Mouse (Mus musculus): ENCODE data around the gene Dppa5a. TPM values are rescaled to one million over a fixed set of nuclear protein-coding genes. Genes with fewer than 3 reads are reported as not detected.

Gene Dppa5a
- total RNA-seq, 2 experiments from 2014 or later, result not detected

- DNase-seq, result no peak
- no peak overlapping the region for H3K4me3 ChIP-seq
- peak; percentile 44 for TF ChIP-seq CTCF (IDR thresholded peaks at IDR 0.05)
- no peak overlapping the region for H3K27ac ChIP-seq
- intact Hi-C loops (cut with DNase I), result no loop called here
These were observed 48.5 kb downstream of the Dppa5a start for GRCm38 (mm10) chr9:78319499-78319898.

Other genes with a start within 250 kb of the Dppa5a start
- gene Gsta4, start 185.4 kb downstream of the Dppa5a start, total RNA-seq (2021), result 10 to 100 TPM; 10.3 to 22.8 TPM
- gene Gsta1, start 137.5 kb downstream of the Dppa5a start, total RNA-seq (2021), result under 1 TPM in 1 of 2 experiments, not detected in 1; 0.33 TPM
- not detected for gene Gm3776, start 111.0 kb downstream of the Dppa5a start, total RNA-seq (2021)
- not detected for gene Gm10639, start 78.3 kb downstream of the Dppa5a start, total RNA-seq (2021)
- gene Omt2a, start 53.4 kb downstream of the Dppa5a start, total RNA-seq (2021), result not detected
- not detected for gene Omt2b, start 40.6 kb downstream of the Dppa5a start, total RNA-seq (2021)
- not detected for gene Gsta2, start 12.4 kb downstream of the Dppa5a start, total RNA-seq (2021)
- gene Ooep, start 10.5 kb upstream of the Dppa5a start, total RNA-seq (2021), result not detected
- gene Ddx43, start 27.6 kb upstream of the Dppa5a start, total RNA-seq (2021), result not detected
- under 1 TPM; 0.08 to 0.11 TPM for gene Cgas, start 75.1 kb upstream of the Dppa5a start, total RNA-seq (2021)
- 10 to 100 TPM; 19.8 to 22.0 TPM for gene Mto1, start 80.0 kb upstream of the Dppa5a start, total RNA-seq (2021)
- gene Gm17324, start 80.6 kb upstream of the Dppa5a start, total RNA-seq (2021), result not detected
- 100 to 1,000 TPM; 390 to 557 TPM for gene Eef1a1, start 121.0 kb upstream of the Dppa5a start, total RNA-seq (2021)
- gene Slc17a5, start 219.9 kb upstream of the Dppa5a start, total RNA-seq (2021), result 1 to 10 TPM; 2.7 to 2.8 TPM
- gene Cd109, start 247.4 kb upstream of the Dppa5a start, total RNA-seq (2021), result under 1 TPM; 0.28 to 0.81 TPM

Measured in gastrocnemius, adult 2 months (tissue).